Mouse (Mus musculus): ENCODE data around the gene Atf7. TPM values are rescaled to one million over a fixed set of nuclear protein-coding genes. Genes with fewer than 3 reads are reported as not detected.
"Not testable (repeated sequence)": the region's sequence is repeated elsewhere in the genome, so short reads cannot be mapped to it uniquely, and the experiment has no call there.

The Atf7 gene
- polyA plus RNA-seq, 1 experiment from 2014 or later, result 17.0 TPM

GRCm38 (mm10) chr15:102656658-102657057 lies 31.4 kb upstream of the Atf7 start:
- Histone ChIP-seq H3K9ac (ENCODE audit: low read length) (no peak overlapping the region; the same call in 1 of the 2 replicates), H3K27me3 (ENCODE audit: control insufficient read depth, insufficient read depth, low read length) (no peaks in the 10 kb centered on the region), H3K4me3 (ENCODE audit: low read depth, low read length) (no peak overlapping the region), H3K36me3 (ENCODE audit: control insufficient read depth, insufficient read depth, low read length) (no peaks in the 10 kb centered on the region), H3K9me3 (ENCODE audit: control insufficient read depth, low read length) (no peaks in the 10 kb centered on the region), H3K4me1 (replicated peaks; ENCODE audit: control insufficient read depth, insufficient read depth) (peaks cover 5% of the 10 kb centered on the region; the same call in 1 of the 2 replicates), H3K27ac (replicated peaks) (peak overlapping the region; percentile 94), H3K4me2 (replicated peaks; ENCODE audit: low read depth) (0 out of 2 replicates have a peak overlapping the region, but pooled peaks have one; percentile 1)
- DNase-seq (ENCODE audit: low spot score) (peak; percentile 79), ATAC-seq (ENCODE audit: low FRiP score, low TSS enrichment) (peak; percentile 87)
- 8% methylated on average over 4 of the region's 4 CpGs for WGBS
- TF ChIP-seq EP300 (optimal IDR thresholded peaks at IDR 0.05) (no peak), CTCF (IDR thresholded peaks at IDR 0.05; ENCODE audit: low read depth) (no peak)

GRCm38 (mm10) chr15:102651928-102652660 lies 26.8 kb upstream of the Atf7 start:
- H3K4me1 ChIP-seq (replicated peaks; ENCODE audit: control insufficient read depth, insufficient read depth); H3K4me2 ChIP-seq (replicated peaks; ENCODE audit: low read depth); H3K27ac ChIP-seq (replicated peaks); H3K36me3 ChIP-seq (ENCODE audit: control insufficient read depth, insufficient read depth, low read length); H3K27me3 ChIP-seq (ENCODE audit: control insufficient read depth, insufficient read depth, low read length); ATAC-seq (ENCODE audit: low FRiP score, low TSS enrichment); H3K9me3 ChIP-seq (ENCODE audit: control insufficient read depth, low read length); H3K9ac ChIP-seq (ENCODE audit: low read length); H3K4me3 ChIP-seq (ENCODE audit: low read depth, low read length); DNase-seq (ENCODE audit: low spot score): not testable (repeated sequence)
- 85% methylated on average over 8 of the region's 9 CpGs for WGBS

- 48% methylated on average over 3 of the region's 3 CpGs for WGBS
These were observed 25.8 kb upstream of the Atf7 start for GRCm38 (mm10) chr15:102651107-102651506.

GRCm38 (mm10) chr15:102635817-102636216 lies 10.6 kb upstream of the Atf7 start:
- Histone ChIP-seq H3K9ac (ENCODE audit: low read length) (no peak overlapping the region), H3K4me2 (replicated peaks; ENCODE audit: low read depth) (no peak overlapping the region), H3K4me3 (ENCODE audit: low read depth, low read length) (no peak overlapping the region), H3K27me3 (ENCODE audit: control insufficient read depth, insufficient read depth, low read length) (no peaks in the 10 kb centered on the region), H3K27ac (replicated peaks) (no peak overlapping the region), H3K9me3 (ENCODE audit: control insufficient read depth, low read length) (no peaks in the 10 kb centered on the region), H3K36me3 (ENCODE audit: control insufficient read depth, insufficient read depth, low read length) (no peaks in the 10 kb centered on the region), H3K4me1 (replicated peaks; ENCODE audit: control insufficient read depth, insufficient read depth) (no peaks in the 10 kb centered on the region)
- no peak for TF ChIP-seq CTCF (IDR thresholded peaks at IDR 0.05; ENCODE audit: low read depth)
- no peak for TF ChIP-seq EP300 (optimal IDR thresholded peaks at IDR 0.05)
- DNase-seq (ENCODE audit: low spot score) (no peak), ATAC-seq (ENCODE audit: low FRiP score, low TSS enrichment) (no peak)
- WGBS, result 69% methylated on average over 3 of the region's 3 CpGs

More at GRCm38 (mm10) chr15:102651107-102651506, 25.8 kb upstream of the Atf7 start:
- no peak overlapping the region for H3K9ac ChIP-seq (ENCODE audit: low read length)
- H3K4me3 ChIP-seq (ENCODE audit: low read depth, low read length), result no peak overlapping the region
- no peak for DNase-seq (ENCODE audit: low spot score)
- ATAC-seq (ENCODE audit: low FRiP score, low TSS enrichment), result no peak
- H3K36me3 ChIP-seq (ENCODE audit: control insufficient read depth, insufficient read depth, low read length), result no peaks in the 10 kb centered on the region
- H3K4me2 ChIP-seq (replicated peaks; ENCODE audit: low read depth), result no peak overlapping the region
- H3K9me3 ChIP-seq (ENCODE audit: control insufficient read depth, low read length), result no peaks in the 10 kb centered on the region
- H3K27me3 ChIP-seq (ENCODE audit: control insufficient read depth, insufficient read depth, low read length), result no peaks in the 10 kb centered on the region
- no peak overlapping the region for H3K27ac ChIP-seq (replicated peaks)
- TF ChIP-seq EP300 (optimal IDR thresholded peaks at IDR 0.05) (no peak), CTCF (IDR thresholded peaks at IDR 0.05; ENCODE audit: low read depth) (no peak)
- no peaks in the 10 kb centered on the region for H3K4me1 ChIP-seq (replicated peaks; ENCODE audit: control insufficient read depth, insufficient read depth)

GRCm38 (mm10) chr15:102634684-102635083 lies 9.4 kb upstream of the Atf7 start:
- no peaks in the 10 kb centered on the region for H3K9me3 ChIP-seq (ENCODE audit: control insufficient read depth, low read length)
- 93% methylated on average over 8 of the region's 8 CpGs for WGBS
- no peak for ATAC-seq (ENCODE audit: low FRiP score, low TSS enrichment)

GRCm38 (mm10) chr15:102625687-102626055 lies 407 bp upstream of the Atf7 start:
- no peaks in the 10 kb centered on the region for H3K9me3 ChIP-seq (ENCODE audit: control insufficient read depth, low read length)
- TF ChIP-seq EP300 (optimal IDR thresholded peaks at IDR 0.05), result no peak
- peak; percentile 17; the same call in 1 of the 2 replicates for TF ChIP-seq CTCF (IDR thresholded peaks at IDR 0.05; ENCODE audit: low read depth)
- peak overlapping the region; percentile 62 for H3K4me2 ChIP-seq (replicated peaks; ENCODE audit: low read depth)
- DNase-seq (ENCODE audit: low spot score) (no peak), ATAC-seq (ENCODE audit: low FRiP score, low TSS enrichment) (no peak; the same call in 1 of the 2 replicates)
- WGBS, result under 1% methylated on average over 18 of the region's 18 CpGs
- peak overlapping the region; percentile 56 for H3K9ac ChIP-seq (ENCODE audit: low read length)
- no peaks in the 10 kb centered on the region for H3K36me3 ChIP-seq (ENCODE audit: control insufficient read depth, insufficient read depth, low read length)
- peak overlapping the region; percentile 72 for H3K4me3 ChIP-seq (ENCODE audit: low read depth, low read length)
- H3K27ac ChIP-seq (replicated peaks), result peak overlapping the region; percentile 99
- no peaks in the 10 kb centered on the region for H3K27me3 ChIP-seq (ENCODE audit: control insufficient read depth, insufficient read depth, low read length)
- H3K4me1 ChIP-seq (replicated peaks; ENCODE audit: control insufficient read depth, insufficient read depth), result no peaks in the 10 kb centered on the region

More at GRCm38 (mm10) chr15:102634684-102635083, 9.4 kb upstream of the Atf7 start:
- Histone ChIP-seq H3K4me2 (replicated peaks; ENCODE audit: low read depth) (no peak overlapping the region), H3K9ac (ENCODE audit: low read length) (no peak overlapping the region), H3K4me3 (ENCODE audit: low read depth, low read length) (no peak overlapping the region), H3K27ac (replicated peaks) (no peak overlapping the region), H3K4me1 (replicated peaks; ENCODE audit: control insufficient read depth, insufficient read depth) (no peaks in the 10 kb centered on the region), H3K36me3 (ENCODE audit: control insufficient read depth, insufficient read depth, low read length) (no peaks in the 10 kb centered on the region), H3K27me3 (ENCODE audit: control insufficient read depth, insufficient read depth, low read length) (no peaks in the 10 kb centered on the region)
- DNase-seq (ENCODE audit: low spot score), result no peak
- TF ChIP-seq CTCF (IDR thresholded peaks at IDR 0.05; ENCODE audit: low read depth) (no peak), EP300 (optimal IDR thresholded peaks at IDR 0.05) (no peak)
